Mouse (Mus musculus) G1E (cell line): Measurements from ENCODE around the gene Cdc25b.

Experiments used
- CTCF ChIP-seq: IDR thresholded peaks from 2 replicates; pipeline ENCODE4 v1.5.1; 2012; ENCODE audit warnings: low read depth, low read length, inconsistent platforms, mixed read lengths
- GATA2 ChIP-seq: IDR thresholded peaks from 2 replicates; pipeline ENCODE4 v1.6.1; 2012; ENCODE audit warnings: low read depth, low read length, inconsistent platforms, borderline replicate concordance
- POLR2AphosphoS5 ChIP-seq: IDR thresholded peaks from 2 replicates; pipeline ENCODE4 v1.6.1; 2012; ENCODE audit warnings: low read depth, low read length, inconsistent platforms; ENCODE audit not compliant: insufficient replicate concordance

GRCm38 (mm10) chr2:131206778-131207177 is 20.0 kb downstream of the Cdc25b start, which contains the start of gene Ap5s1:
- TF ChIP-seq CTCF: no peak
- no peak for TF ChIP-seq GATA2
- TF ChIP-seq POLR2AphosphoS5: no peak
